Mouse (Mus musculus) liver, adult 2 months (tissue): ENCODE data around the gene Faf2.

Experiments
- CTCF ChIP-seq: fragments of 200-500 bp; IDR thresholded peaks from 2 replicates; pipeline ENCODE4 v1.5.1; 2011; ENCODE audit warnings: low read depth, low read length, control low read depth
- POLR2A ChIP-seq: fragments of 200-500 bp; IDR thresholded peaks from 2 replicates; pipeline ENCODE4 v1.6.1; 2011; ENCODE audit warnings: low read length, control low read depth; ENCODE audit not compliant: insufficient read depth; ENCODE audit errors: extremely low read depth

- TF ChIP-seq CTCF (no peak), POLR2A (peak; percentile 64)
Measured at GRCm38 (mm10) chr13:54610972-54611754, 10.4 kb upstream of the Faf2 start, which contains the start of gene Cltb.
